Comparison of ENCODE assay signal across 8 mouse cellular contexts in the genomic region with DNA sequence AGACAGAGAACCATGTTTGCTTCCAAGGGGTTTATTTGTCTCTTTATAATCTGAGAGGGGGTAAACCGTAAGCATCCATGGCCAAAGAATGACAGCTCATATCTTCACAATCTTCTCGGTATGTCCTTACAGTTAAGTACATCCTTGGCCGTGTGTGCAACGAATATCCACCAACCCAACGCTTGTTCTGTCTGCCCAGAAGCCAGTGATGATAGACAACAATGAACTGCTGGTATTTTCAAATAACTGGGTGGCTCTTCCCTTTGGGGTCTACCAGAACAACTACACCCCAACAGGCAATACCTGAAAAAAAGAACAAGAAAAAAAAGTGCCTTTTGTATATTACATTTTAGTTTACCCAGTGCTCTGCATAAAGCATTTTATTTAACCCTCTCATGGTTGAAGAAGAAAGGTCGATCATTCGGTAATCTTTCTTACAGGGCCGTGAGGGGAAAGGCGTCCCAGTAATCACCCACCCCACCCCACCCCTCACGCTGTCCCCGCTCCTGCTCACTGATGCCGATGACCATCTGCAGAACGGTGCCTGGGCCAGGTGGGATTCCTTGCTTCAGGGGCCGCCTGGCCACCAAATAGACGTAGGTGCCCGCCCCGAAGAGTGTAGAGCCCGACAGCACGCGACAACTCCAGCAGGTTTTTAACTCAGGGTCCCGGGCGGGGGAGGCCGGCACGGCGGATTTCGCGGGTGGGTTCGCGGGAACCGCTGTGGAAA. TPM values are rescaled to one million over a fixed set of nuclear protein-coding genes. Genes with fewer than 3 reads are reported as not detected.
A peak's percentile ranks its signal among the peaks of the same experiment; 100 is the strongest.
DNase-seq lines count a peak whose midpoint lies in the region; ATAC-seq and TF ChIP-seq lines count a peak whose summit lies in the region.

No protein-coding gene starts in this region.

- TF ChIP-seq EP300 in CH12.LX (IDR thresholded peaks at IDR 0.05; ENCODE audit: low read length): no peak

- TF ChIP-seq POLR2A in CH12.LX (IDR thresholded peaks at IDR 0.05; ENCODE audit: low read depth, low read length): no peak
- TF ChIP-seq POLR2A in myocyte (IDR thresholded peaks at IDR 0.05; ENCODE audit: insufficient read length, low read depth): no peak

- peaks cover under 1% of the 10 kb centered on the region; the same call in 1 of the 2 replicates for H3K36me3 ChIP-seq in heart, embryonic 11.5 days (ENCODE audit: control insufficient read depth, insufficient read depth, low read length)
- peaks cover 2 to 9% of the 10 kb centered on the region in 2 experiments for H3K36me3 ChIP-seq in CH12.LX (replicated peaks in 1 of 2; ENCODE audit: control insufficient read depth in 1 of 2, insufficient read depth in 1 of 2, low read length in 1 of 2)
- peaks cover 35% of the 10 kb centered on the region for H3K36me3 ChIP-seq in embryonic facial prominence, embryonic 10.5 days (replicated peaks)
- H3K36me3 ChIP-seq in myocyte (ENCODE audit: control insufficient read depth, insufficient read depth): no peaks in the 10 kb centered on the region

- H3K4me3 ChIP-seq in heart, embryonic 11.5 days (ENCODE audit: low read depth, low read length): peak overlapping the region; percentile 80
- H3K4me3 ChIP-seq in CH12.LX (replicated peaks in 1 of 3; ENCODE audit: low read depth in 2 of 3, low read length in 2 of 3, poor library complexity in 1 of 3) (peak overlapping the region; percentile 72 to 73 (median 72)), myocyte (peak overlapping the region; percentile 64)
- H3K4me3 ChIP-seq in embryonic facial prominence, embryonic 10.5 days: peak overlapping the region; percentile 91

- no peaks in the 10 kb centered on the region for H3K4me1 ChIP-seq in heart, embryonic 11.5 days (ENCODE audit: control insufficient read depth, insufficient read depth, low read length)
- peaks cover 2 to 19% of the 10 kb centered on the region in 2 experiments; a peak in 3 of 4 replicates for H3K4me1 ChIP-seq in CH12.LX (ENCODE audit: control insufficient read depth in 1 of 2, insufficient read depth in 2 of 2)
- no peaks in the 10 kb centered on the region for H3K4me1 ChIP-seq in embryonic facial prominence, embryonic 10.5 days

- intact Hi-C loops in heart, postnatal 36 days (cut with DNase I): loop anchor here (10.0 kb wide), 1 partner anchor 307 kb away; no protein-coding TSS in a partner anchor

- H3K79me2 ChIP-seq in CH12.LX (replicated peaks; ENCODE audit: control insufficient read depth, extremely low read depth, insufficient read depth, poor library complexity, severe bottlenecking) (peaks cover 6% of the 10 kb centered on the region; the same call in 1 of the 2 replicates), myocyte (ENCODE audit: control insufficient read depth, insufficient read depth) (peaks cover 8% of the 10 kb centered on the region)

- H3K27me3 ChIP-seq in heart, embryonic 11.5 days (ENCODE audit: control insufficient read depth, insufficient read depth, low read length): no peaks in the 10 kb centered on the region
- H3K27me3 ChIP-seq in CH12.LX (replicated peaks) (no peaks in the 10 kb centered on the region), myocyte (ENCODE audit: control insufficient read depth, insufficient read depth, insufficient read length) (no peaks in the 10 kb centered on the region)
- no peaks in the 10 kb centered on the region for H3K27me3 ChIP-seq in embryonic facial prominence, embryonic 10.5 days (replicated peaks; ENCODE audit: low read depth, poor library complexity, severe bottlenecking)

- DNase-seq in heart, postnatal 36 days: no peak
- peak; percentile 17 for DNase-seq in CH12.LX (ENCODE audit: extremely low read depth)
- DNase-seq in embryonic facial prominence, embryonic 10.5 days (ENCODE audit: low spot score): no peak
- DNase-seq in induced T-regulatory cell, adult 2 months (ENCODE audit: low read depth): peak; percentile 31
- DNase-seq in gastrocnemius, postnatal 25 days: no peak

- H3K27ac ChIP-seq in heart, embryonic 11.5 days (ENCODE audit: low read depth, low read length): no peak overlapping the region
- no peak overlapping the region for H3K27ac ChIP-seq in CH12.LX (ENCODE audit: insufficient read depth, low read depth)
- H3K27ac ChIP-seq in embryonic facial prominence, embryonic 10.5 days (replicated peaks): peak overlapping the region; percentile 91

- H3K4me2 ChIP-seq in heart, embryonic 11.5 days: peak overlapping the region; percentile 68
- peak overlapping the region; percentile 86 for H3K4me2 ChIP-seq in CH12.LX (ENCODE audit: insufficient read depth, low read depth, poor library complexity, severe bottlenecking)
- peak overlapping the region; percentile 95 for H3K4me2 ChIP-seq in myocyte (ENCODE audit: low read depth)

- H3ac ChIP-seq in myocyte (ENCODE audit: control insufficient read depth, insufficient read length): peak overlapping the region; percentile 30

- WGBS in heart, embryonic 11.5 days (ENCODE audit: insufficient replicate concordance): 8% methylated on average over 30 of the region's 30 CpGs
- 12% methylated on average over 30 of the region's 30 CpGs for WGBS in embryonic facial prominence, embryonic 10.5 days

- TF ChIP-seq RAD21 in CH12.LX (IDR thresholded peaks at IDR 0.05; ENCODE audit: low read depth, low read length): no peak

- H3K9me3 ChIP-seq in heart, embryonic 11.5 days (replicated peaks; ENCODE audit: control insufficient read depth, low read length): no peaks in the 10 kb centered on the region
- H3K9me3 ChIP-seq in CH12.LX (replicated peaks; ENCODE audit: low read length): no peaks in the 10 kb centered on the region
- H3K9me3 ChIP-seq in embryonic facial prominence, embryonic 10.5 days: no peaks in the 10 kb centered on the region

- H3K9ac ChIP-seq in heart, embryonic 11.5 days (ENCODE audit: low read depth, low read length): peak overlapping the region; percentile 84
- H3K9ac ChIP-seq in CH12.LX (ENCODE audit: insufficient read depth, low read depth): peak overlapping the region; percentile 98

- dilution Hi-C loops in CH12.LX (cut with MboI; ENCODE audit: extremely low pct_ligation_motif_present, extremely low pct_unique_long_range_greater_than_20kb, low sequenced_read_pairs): no loop called here

- ATAC-seq in heart, embryonic 11.5 days (replicated peaks; ENCODE audit: insufficient number of reproducible peaks, low FRiP score, low TSS enrichment): peak; percentile 82
- ATAC-seq in activated CD4-positive, CD25-positive, alpha-beta regulatory T cell, adult 4 months: no peak

- TF ChIP-seq CTCF in CH12.LX (conservative IDR thresholded peaks at IDR 0.05 in 1 of 2, IDR thresholded peaks at IDR 0.05 in 1 of 2; ENCODE audit: low read depth in 2 of 2, low read length in 2 of 2): no peak

- in situ Hi-C loops in CH12.LX (cut with MboI; ENCODE audit: low pct_ligation_motif_present, low pct_unique_long_range_greater_than_20kb, low sequenced_read_pairs): no loop called here

TF ChIP-seq in CH12.LX, 34 proteins besides CTCF, POLR2A, EP300 and RAD21:
- TF ChIP-seq PAX5 (IDR thresholded peaks at IDR 0.05; ENCODE audit: low read length) (no peak), USF1 (IDR thresholded peaks at IDR 0.05; ENCODE audit: low read depth, low read length) (no peak), ELF1 (IDR thresholded peaks at IDR 0.05; ENCODE audit: low read depth, low read length) (no peak), MYC (IDR thresholded peaks at IDR 0.05; ENCODE audit: low read depth, low read length) (no peak), ZNF384 (IDR thresholded peaks at IDR 0.05; ENCODE audit: low read depth, low read length) (no peak), IRF4 (IDR thresholded peaks at IDR 0.05; ENCODE audit: low read depth, low read length) (no peak), CHD1 (IDR thresholded peaks at IDR 0.05; ENCODE audit: low read depth, low read length) (no peak), CHD2 (IDR thresholded peaks at IDR 0.05; ENCODE audit: low read length) (no peak), BHLHE40 (IDR thresholded peaks at IDR 0.05; ENCODE audit: low read depth, low read length) (no peak), ZC3H11A (IDR thresholded peaks at IDR 0.05; ENCODE audit: low read depth, low read length) (no peak), SIN3A (IDR thresholded peaks at IDR 0.05; ENCODE audit: low read length) (no peak), MAX (IDR thresholded peaks at IDR 0.05; ENCODE audit: low read length) (no peak)

TF ChIP-seq in myocyte, 11 proteins besides CTCF, POLR2A, EP300 and RAD21:
- TF ChIP-seq TCF3 (IDR thresholded peaks at IDR 0.05; ENCODE audit: insufficient read length, low read depth): no peak
- no peak for TF ChIP-seq USF1 (IDR thresholded peaks at IDR 0.05; ENCODE audit: low read depth)
- no peak for TF ChIP-seq POLR2AphosphoS2 (IDR thresholded peaks at IDR 0.05; ENCODE audit: insufficient read length, low read depth)
- no peak for TF ChIP-seq TCF12 (IDR thresholded peaks at IDR 0.05; ENCODE audit: insufficient read depth, poor library complexity, severe bottlenecking)
- no peak for TF ChIP-seq E2F4 (IDR thresholded peaks at IDR 0.05; ENCODE audit: insufficient read depth)
- no peak for TF ChIP-seq REST (IDR thresholded peaks at IDR 0.05; ENCODE audit: insufficient read depth, insufficient read length)
- no peak for TF ChIP-seq MYOG (IDR thresholded peaks at IDR 0.05; ENCODE audit: control insufficient read depth in 1 of 3, insufficient read depth in 1 of 3, insufficient read length in 2 of 3, low read depth in 2 of 3)
- no peak for TF ChIP-seq MYOD1 (IDR thresholded peaks at IDR 0.05; ENCODE audit: control insufficient read depth in 1 of 3, insufficient read length in 2 of 3, low read depth in 2 of 3)
- no peak for TF ChIP-seq MAX (IDR thresholded peaks at IDR 0.05; ENCODE audit: low read depth)

RNA-seq across cellular contexts. Expression of gene Dmac1, which starts 0.5 kb away (rescaled TPM):
- 88.5 and 89.1 TPM in 2 replicates for polyA plus RNA-seq in heart, embryonic 11.5 days (2014; fragmentation: Nextera tagmentation; extraction: Ambion mirVana)
- 10 to 100 TPM; 53.0 to 61.3 TPM for total RNA-seq in heart, postnatal 36 days (2021)
- total RNA-seq in CH12.LX (2012; rRNA removed): 63.4 and 77.6 TPM in 2 replicates
- total RNA-seq in CH12.LX (2014; rRNA removed): 78.2 and 108 TPM in 2 replicates
- 74.2 and 76.9 TPM in 2 replicates for polyA plus RNA-seq in CH12.LX (2012; ENCODE audit: insufficient read length, low read depth)
- polyA plus RNA-seq in embryonic facial prominence, embryonic 10.5 days (2016; fragmentation: Nextera tagmentation; extraction: Ambion mirVana): 108 and 113 TPM in 2 replicates
- polyA plus RNA-seq in myocyte (2012; fragmentation: generic; extraction: Trizol): 101 TPM
- polyA plus RNA-seq in activated CD4-positive, CD25-positive, alpha-beta regulatory T cell, adult 4 months (2017; shearing (Covaris generic)): 10 to 100 TPM; 73.0 to 78.7 TPM
- 10 to 100 TPM; 45.0 to 49.9 TPM for total RNA-seq in gastrocnemius, postnatal 25 days (2021)

Comparison
In these comparisons a context has a peak if more than half of its experiments do, and no peak if none do; other contexts are left out.
1. DNase-seq: peak in CH12.LX (single experiment) and induced T-regulatory cell, adult 2 months (single experiment); none in heart, postnatal 36 days (0 of 2), embryonic facial prominence, embryonic 10.5 days (single experiment) and gastrocnemius, postnatal 25 days (single experiment).
2. Peak in every context shown above with its lines, with median percentiles within 50 percentile points of each other: H3K4me2 ChIP-seq and H3K4me3 ChIP-seq.